Mouse (Mus musculus): ENCODE data around the gene Usp19.

GRCm38 (mm10) chr9:108455747-108456571 is 34.4 kb upstream of the Usp19 start:
- TF ChIP-seq CTCF (IDR thresholded peaks at IDR 0.05; ENCODE audit: low read depth, low read length) (no peak), POLR2A (IDR thresholded peaks at IDR 0.05; ENCODE audit: extremely low read depth, insufficient read depth, low read length) (no peak)

Data from liver, adult 2 months (tissue).